Mouse (Mus musculus) kidney, adult 2 months (tissue): ENCODE data around the gene 4930503E14Rik.

Source experiments
- CTCF ChIP-seq: fragments of 200-500 bp; conservative IDR thresholded peaks from 2 replicates; pipeline ENCODE4 v1.5.1; 2011; ENCODE audit warnings: low read depth, mild to moderate bottlenecking, control low read depth, low read length, moderate library complexity, mixed read lengths; ENCODE audit not compliant: insufficient read depth, insufficient read length
- POLR2A ChIP-seq: fragments of 200-500 bp; IDR thresholded peaks from one replicate; pipeline ENCODE4 v1.6.1; 2011; ENCODE audit warnings: low read depth, low read length, control low read depth

GRCm38 (mm10) chr14:44248039-44248438, 35.0 kb upstream of the 4930503E14Rik start:
- TF ChIP-seq POLR2A: no peak
- no peak for TF ChIP-seq CTCF
